Mouse (Mus musculus) limb, embryonic 14.5 days (tissue): ENCODE measurements at regions not wholly inside any gene's neighbourhood (a gene's known extent, or its start where the extent isn't known, plus 50 kb on each side); places are given as distances from the start of the nearest gene placed in this dataset.

ENCODE experiments used
- ATAC-seq: fragments of 200-750 bp; cut with Nextera tagmentation; 2 replicates; pipeline ENCODE4 v1.8.0; 2017; ENCODE audit warnings: low read depth, moderate number of reproducible peaks, moderate TSS enrichment; ENCODE audit not compliant: low FRiP score
- DNase-seq: peaks from one replicate; pipeline ENCODE4 v3.0.0-alpha.2; 2015; ENCODE audit warnings: low spot score
- H3K27ac ChIP-seq: fragments of 300-500 bp; sonication (generic); replicated peaks from 2 replicates; pipeline ENCODE4 v1.5.1; 2014; ENCODE audit warnings: low read depth, mild to moderate bottlenecking, low read length, moderate library complexity, mixed read lengths
- H3K27me3 ChIP-seq: fragments of 300-500 bp; sonication (generic); 2 replicates; pipeline ENCODE4 v1.6.1; 2014; ENCODE audit warnings: low read length, mixed read lengths; ENCODE audit not compliant: control insufficient read depth, insufficient read depth
- H3K36me3 ChIP-seq: fragments of 300-500 bp; sonication (generic); 2 replicates; pipeline ENCODE4 v1.6.1; 2014; ENCODE audit warnings: mild to moderate bottlenecking, low read length, moderate library complexity, mixed read lengths; ENCODE audit not compliant: control insufficient read depth, insufficient read depth
- H3K4me1 ChIP-seq: fragments of 300-500 bp; sonication (generic); 2 replicates; pipeline ENCODE4 v1.6.1; 2014; ENCODE audit warnings: antibody characterized with exemption, low read length, mixed read lengths; ENCODE audit not compliant: control insufficient read depth, insufficient read depth
- H3K4me2 ChIP-seq: fragments of 300-500 bp; sonication (generic); replicated peaks from 2 replicates; pipeline ENCODE4 v1.6.1; 2014; ENCODE audit warnings: low read depth, mild to moderate bottlenecking, low read length, moderate library complexity; ENCODE audit not compliant: severe bottlenecking
- H3K4me3 ChIP-seq: fragments of 300-500 bp; sonication (generic); replicated peaks from 2 replicates; pipeline ENCODE4 v1.5.1; 2014; ENCODE audit warnings: low read length
- H3K9ac ChIP-seq: fragments of 300-500 bp; sonication (generic); 2 replicates; pipeline ENCODE4 v1.6.1; 2014; ENCODE audit warnings: mild to moderate bottlenecking, low read depth, low read length, moderate library complexity; ENCODE audit not compliant: severe bottlenecking
- H3K9me3 ChIP-seq: fragments of 300-500 bp; sonication (generic); 2 replicates; pipeline ENCODE4 v1.6.1; 2016; ENCODE audit warnings: low read length; ENCODE audit not compliant: control insufficient read depth
- POLR2A ChIP-seq: fragments of 200-500 bp; IDR thresholded peaks from 2 replicates; pipeline ENCODE4 v1.8.0; 2012; ENCODE audit warnings: inconsistent platforms, mild to moderate bottlenecking, moderate library complexity, borderline replicate concordance; ENCODE audit not compliant: insufficient read depth, insufficient read length; ENCODE audit errors: extremely low read depth
- WGBS: fragments of 180-500 bp; shearing (Covaris S2); extraction: QIAGEN DNeasy Blood & Tissue Kit; methylation state at CpG from one replicate; pipeline ENCODE4 v1.1.7; 2014; 5-methylcytosine and 5-hydroxymethylcytosine counted together

DNA sequence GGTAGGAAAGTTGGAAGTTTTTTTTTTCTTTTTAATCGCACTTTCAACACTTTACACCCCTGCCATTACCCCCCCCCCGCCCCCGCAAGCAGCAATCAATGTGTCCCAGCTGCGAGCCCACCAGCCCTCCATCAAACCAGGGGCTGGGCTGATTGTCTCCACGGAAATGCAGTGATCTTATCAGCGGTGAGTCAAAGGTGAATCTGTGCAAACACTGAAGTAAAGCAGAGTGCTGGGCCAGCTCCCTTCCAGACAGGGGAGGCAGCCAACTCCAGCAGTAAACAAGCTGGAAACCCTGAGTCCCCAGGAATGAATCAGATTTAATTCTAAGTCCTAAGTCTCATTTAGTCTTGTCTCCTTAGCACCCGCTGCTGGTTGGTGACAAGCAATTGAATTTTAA lies 234.3 kb upstream of the Gpc5 start:
- WGBS, result 9% methylated on average over 7 of the region's 7 CpGs
- H3K9ac ChIP-seq, result no peak overlapping the region
- no peaks in the 10 kb centered on the region for H3K36me3 ChIP-seq
- DNase-seq (no peak), ATAC-seq (no peak)
- H3K4me1 ChIP-seq, result peaks cover 11% of the 10 kb centered on the region
- H3K4me3 ChIP-seq, result no peak overlapping the region
- no peaks in the 10 kb centered on the region for H3K9me3 ChIP-seq
- no peak for TF ChIP-seq POLR2A
- no peaks in the 10 kb centered on the region for H3K27me3 ChIP-seq
- no peak overlapping the region for H3K27ac ChIP-seq
- no peak overlapping the region for H3K4me2 ChIP-seq

DNA sequence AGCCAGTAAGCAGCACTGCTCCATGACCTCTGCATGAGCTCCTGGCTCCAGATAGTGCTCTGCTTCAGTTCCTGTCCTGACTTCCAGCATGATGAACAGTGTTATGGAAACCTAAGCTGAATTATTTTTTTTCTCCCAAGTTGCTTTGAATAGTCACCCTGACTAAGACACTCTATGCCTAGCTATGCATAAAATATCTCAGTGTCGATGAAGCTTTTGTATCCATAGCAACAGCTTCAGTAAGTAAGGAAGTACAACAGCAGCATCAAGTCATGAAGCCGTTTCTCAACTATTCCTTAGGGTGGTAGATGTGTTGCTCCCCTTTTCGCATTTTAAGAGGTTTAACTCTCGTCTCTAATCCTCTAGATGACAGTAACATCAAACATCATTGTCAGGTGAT lies 228.4 kb upstream of the Gpc5 start:
- no peaks in the 10 kb centered on the region for H3K9me3 ChIP-seq
- ATAC-seq, result no peak
- H3K27me3 ChIP-seq, result no peaks in the 10 kb centered on the region
- no peak overlapping the region for H3K4me2 ChIP-seq
- H3K36me3 ChIP-seq, result no peaks in the 10 kb centered on the region
- no peak for TF ChIP-seq POLR2A
- WGBS, result 84% methylated on average over 4 of the region's 4 CpGs
- H3K9ac ChIP-seq, result no peak overlapping the region
- no peak for DNase-seq
- H3K4me3 ChIP-seq, result no peak overlapping the region
- 0 out of 2 replicates have a peak, but pooled peaks cover 3% of the 10 kb centered on the region for H3K4me1 ChIP-seq
- H3K27ac ChIP-seq, result no peak overlapping the region

DNA sequence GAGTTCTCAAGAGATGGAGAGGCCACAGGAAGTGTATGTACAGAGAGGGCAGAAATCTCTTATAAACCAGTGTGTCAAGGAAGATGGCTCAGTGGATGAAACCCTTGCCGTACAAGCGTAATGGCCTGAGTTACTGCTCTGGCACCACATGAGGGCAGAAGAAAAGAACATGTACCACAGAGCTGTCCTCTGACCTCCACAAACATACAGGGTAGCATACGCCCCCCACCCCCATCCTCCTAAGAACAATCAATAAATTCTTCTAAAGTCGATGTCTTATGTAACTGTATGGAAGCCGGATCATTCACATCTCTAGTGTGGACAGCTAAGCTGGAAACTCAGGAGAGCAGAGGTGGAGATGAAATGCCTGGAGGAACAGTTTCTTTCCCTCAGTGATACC lies 227.9 kb upstream of the Gpc5 start:
- ATAC-seq (no peak; the same call in 1 of the 2 replicates), DNase-seq (no peak)
- Histone ChIP-seq H3K9ac (no peak overlapping the region), H3K27ac (no peak overlapping the region), H3K9me3 (no peaks in the 10 kb centered on the region), H3K4me1 (0 out of 2 replicates have a peak, but pooled peaks cover 3% of the 10 kb centered on the region), H3K27me3 (no peaks in the 10 kb centered on the region), H3K4me3 (no peak overlapping the region), H3K36me3 (no peaks in the 10 kb centered on the region), H3K4me2 (no peak overlapping the region)
- 90% methylated on average over 5 of the region's 5 CpGs for WGBS
- no peak for TF ChIP-seq POLR2A

- H3K9ac ChIP-seq, result no peak overlapping the region
- no peaks in the 10 kb centered on the region for H3K36me3 ChIP-seq
- ATAC-seq (no peak), DNase-seq (no peak)
- WGBS, result 55% methylated on average over 5 of the region's 5 CpGs
- H3K9me3 ChIP-seq, result no peaks in the 10 kb centered on the region
- 0 out of 2 replicates have a peak, but pooled peaks cover 3% of the 10 kb centered on the region for H3K4me1 ChIP-seq
- no peak overlapping the region for H3K27ac ChIP-seq
- no peak overlapping the region for H3K4me2 ChIP-seq
- H3K4me3 ChIP-seq, result no peak overlapping the region
- H3K27me3 ChIP-seq, result no peaks in the 10 kb centered on the region
- no peak for TF ChIP-seq POLR2A
Observed at GRCm38 (mm10) chr14:114869233-114869632, 222.8 kb upstream of the Gpc5 start.

GRCm38 (mm10) chr14:114875101-114875500 lies 216.9 kb upstream of the Gpc5 start:
- WGBS, result 58% methylated on average over 3 of the region's 3 CpGs
- ATAC-seq (no peak), DNase-seq (no peak)
- H3K9ac ChIP-seq, result no peak overlapping the region
- H3K36me3 ChIP-seq, result no peaks in the 10 kb centered on the region
- no peak overlapping the region for H3K4me3 ChIP-seq
- H3K4me1 ChIP-seq, result no peaks in the 10 kb centered on the region
- no peaks in the 10 kb centered on the region for H3K27me3 ChIP-seq
- no peaks in the 10 kb centered on the region for H3K9me3 ChIP-seq
- no peak for TF ChIP-seq POLR2A
- H3K27ac ChIP-seq, result no peak overlapping the region
- no peak overlapping the region for H3K4me2 ChIP-seq

GRCm38 (mm10) chr14:114876427-114876826 lies 215.6 kb upstream of the Gpc5 start:
- H3K9ac ChIP-seq, result no peak overlapping the region
- H3K9me3 ChIP-seq, result no peaks in the 10 kb centered on the region
- H3K36me3 ChIP-seq, result no peaks in the 10 kb centered on the region
- WGBS, result 53% methylated on average over 9 of the region's 9 CpGs
- no peak for TF ChIP-seq POLR2A
- no peaks in the 10 kb centered on the region for H3K27me3 ChIP-seq
- no peak overlapping the region for H3K27ac ChIP-seq
- no peak for ATAC-seq
- no peak overlapping the region for H3K4me3 ChIP-seq
- DNase-seq, result no peak
- H3K4me1 ChIP-seq, result no peaks in the 10 kb centered on the region
- no peak overlapping the region for H3K4me2 ChIP-seq
